Mouse (Mus musculus): ENCODE measurements around the gene Foxn3. TPM values are rescaled to one million over a fixed set of nuclear protein-coding genes. Genes with fewer than 3 reads are reported as not detected.

Gene Foxn3
- polyA plus RNA-seq, 1 experiment from 2014 or later: 111 TPM

GRCm38 (mm10) chr12:99377069-99377468, 186.3 kb downstream of the Foxn3 start:
- H3K4me2 ChIP-seq: no peak overlapping the region
- H3K36me3 ChIP-seq: peaks cover 25% of the 10 kb centered on the region
- no peaks in the 10 kb centered on the region for H3K27me3 ChIP-seq
- H3K9me3 ChIP-seq: no peaks in the 10 kb centered on the region
- WGBS: 79% methylated on average over 10 of the region's 10 CpGs
- peaks cover 36% of the 10 kb centered on the region for H3K4me1 ChIP-seq
- ATAC-seq (ENCODE audit: insufficient number of reproducible peaks, insufficient read depth, low FRiP score, low TSS enrichment, low read depth): no peak
- H3K9ac ChIP-seq: no peak overlapping the region
- no peak overlapping the region for H3K4me3 ChIP-seq
- H3K27ac ChIP-seq: no peak overlapping the region

GRCm38 (mm10) chr12:99375878-99376454, 187.4 kb downstream of the Foxn3 start:
- no peaks in the 10 kb centered on the region for H3K27me3 ChIP-seq
- H3K36me3 ChIP-seq: peaks cover 20% of the 10 kb centered on the region
- peaks cover 35% of the 10 kb centered on the region for H3K4me1 ChIP-seq
- no peak for ATAC-seq (ENCODE audit: insufficient number of reproducible peaks, insufficient read depth, low FRiP score, low TSS enrichment, low read depth)
- H3K9ac ChIP-seq: no peak overlapping the region
- H3K4me2 ChIP-seq: no peak overlapping the region
- no peak overlapping the region for H3K27ac ChIP-seq
- H3K4me3 ChIP-seq: no peak overlapping the region
- no peaks in the 10 kb centered on the region for H3K9me3 ChIP-seq
- 82% methylated on average over 8 of the region's 8 CpGs for WGBS

- Histone ChIP-seq H3K4me2 (no peak overlapping the region), H3K36me3 (peaks cover 23% of the 10 kb centered on the region), H3K27me3 (no peaks in the 10 kb centered on the region), H3K4me3 (no peak overlapping the region), H3K4me1 (peaks cover 32% of the 10 kb centered on the region), H3K27ac (no peak overlapping the region), H3K9me3 (no peaks in the 10 kb centered on the region), H3K9ac (no peak overlapping the region)
- ATAC-seq (ENCODE audit: insufficient number of reproducible peaks, insufficient read depth, low FRiP score, low TSS enrichment, low read depth): no peak
- 92% methylated on average over 6 of the region's 6 CpGs for WGBS
Observed at GRCm38 (mm10) chr12:99375426-99375825, 188.0 kb downstream of the Foxn3 start.

GRCm38 (mm10) chr12:99374099-99374600, 189.2 kb downstream of the Foxn3 start:
- Histone ChIP-seq H3K4me3 (no peak overlapping the region), H3K27ac (no peak overlapping the region), H3K4me1 (peaks cover 22% of the 10 kb centered on the region), H3K4me2 (no peak overlapping the region), H3K9me3 (no peaks in the 10 kb centered on the region), H3K36me3 (peaks cover 23% of the 10 kb centered on the region), H3K9ac (no peak overlapping the region), H3K27me3 (no peaks in the 10 kb centered on the region)
- WGBS: 87% methylated on average over 12 of the region's 12 CpGs
- no peak for ATAC-seq (ENCODE audit: insufficient number of reproducible peaks, insufficient read depth, low FRiP score, low TSS enrichment, low read depth)

- WGBS: 88% methylated on average over 4 of the region's 4 CpGs
- no peaks in the 10 kb centered on the region for H3K27me3 ChIP-seq
Observed at GRCm38 (mm10) chr12:99373584-99373983, 189.8 kb downstream of the Foxn3 start.

GRCm38 (mm10) chr12:99371500-99371899, 191.9 kb downstream of the Foxn3 start:
- H3K9ac ChIP-seq: no peak overlapping the region
- peaks cover 19% of the 10 kb centered on the region for H3K4me1 ChIP-seq
- WGBS: 77% methylated on average over 5 of the region's 5 CpGs
- ATAC-seq (ENCODE audit: insufficient number of reproducible peaks, insufficient read depth, low FRiP score, low TSS enrichment, low read depth): no peak
- H3K9me3 ChIP-seq: no peaks in the 10 kb centered on the region
- H3K27ac ChIP-seq: no peak overlapping the region
- no peaks in the 10 kb centered on the region for H3K27me3 ChIP-seq
- no peak overlapping the region for H3K4me2 ChIP-seq
- H3K4me3 ChIP-seq: no peak overlapping the region
- peaks cover 23% of the 10 kb centered on the region for H3K36me3 ChIP-seq

More at GRCm38 (mm10) chr12:99373584-99373983, 189.8 kb downstream of the Foxn3 start:
- Histone ChIP-seq H3K4me3 (no peak overlapping the region), H3K27ac (no peak overlapping the region), H3K9ac (no peak overlapping the region), H3K4me2 (no peak overlapping the region), H3K9me3 (no peaks in the 10 kb centered on the region), H3K36me3 (peaks cover 23% of the 10 kb centered on the region), H3K4me1 (peaks cover 21% of the 10 kb centered on the region)
- no peak for ATAC-seq (ENCODE audit: insufficient number of reproducible peaks, insufficient read depth, low FRiP score, low TSS enrichment, low read depth)

GRCm38 (mm10) chr12:99368251-99368650, 195.1 kb downstream of the Foxn3 start:
- Histone ChIP-seq H3K36me3 (peaks cover 7% of the 10 kb centered on the region; the same call in 1 of the 2 replicates), H3K9ac (no peak overlapping the region), H3K4me2 (no peak overlapping the region), H3K27ac (no peak overlapping the region), H3K4me3 (no peak overlapping the region), H3K4me1 (peaks cover 20% of the 10 kb centered on the region), H3K27me3 (no peaks in the 10 kb centered on the region), H3K9me3 (no peaks in the 10 kb centered on the region)
- WGBS: 88% methylated on average over 10 of the region's 10 CpGs
- ATAC-seq (ENCODE audit: insufficient number of reproducible peaks, insufficient read depth, low FRiP score, low TSS enrichment, low read depth): no peak

GRCm38 (mm10) chr12:99365999-99366398, 197.4 kb downstream of the Foxn3 start:
- Histone ChIP-seq H3K27ac (no peak overlapping the region), H3K9me3 (no peaks in the 10 kb centered on the region), H3K4me2 (no peak overlapping the region), H3K4me3 (no peak overlapping the region), H3K36me3 (peaks cover 7% of the 10 kb centered on the region; the same call in 1 of the 2 replicates), H3K9ac (no peak overlapping the region), H3K4me1 (peaks cover 42% of the 10 kb centered on the region), H3K27me3 (no peaks in the 10 kb centered on the region)
- WGBS: 81% methylated on average over 9 of the region's 9 CpGs
- no peak for ATAC-seq (ENCODE audit: insufficient number of reproducible peaks, insufficient read depth, low FRiP score, low TSS enrichment, low read depth)

GRCm38 (mm10) chr12:99364201-99364600, 199.2 kb downstream of the Foxn3 start:
- Histone ChIP-seq H3K27me3 (no peaks in the 10 kb centered on the region), H3K9me3 (no peaks in the 10 kb centered on the region), H3K27ac (no peak overlapping the region), H3K4me1 (peaks cover 46% of the 10 kb centered on the region), H3K4me2 (no peak overlapping the region), H3K36me3 (peaks cover 4% of the 10 kb centered on the region; the same call in 1 of the 2 replicates), H3K9ac (no peak overlapping the region), H3K4me3 (no peak overlapping the region)
- 90% methylated on average over 6 of the region's 6 CpGs for WGBS
- ATAC-seq (ENCODE audit: insufficient number of reproducible peaks, insufficient read depth, low FRiP score, low TSS enrichment, low read depth): no peak

GRCm38 (mm10) chr12:99363024-99363423, 200.4 kb downstream of the Foxn3 start:
- Histone ChIP-seq H3K27me3 (no peaks in the 10 kb centered on the region), H3K36me3 (peaks cover 4% of the 10 kb centered on the region; the same call in 1 of the 2 replicates), H3K9ac (no peak overlapping the region), H3K9me3 (no peaks in the 10 kb centered on the region), H3K4me1 (peaks cover 46% of the 10 kb centered on the region), H3K4me2 (no peak overlapping the region), H3K27ac (no peak overlapping the region), H3K4me3 (no peak overlapping the region)
- no peak for ATAC-seq (ENCODE audit: insufficient number of reproducible peaks, insufficient read depth, low FRiP score, low TSS enrichment, low read depth)
- 75% methylated on average over 6 of the region's 6 CpGs for WGBS

GRCm38 (mm10) chr12:99361752-99362132, 201.6 kb downstream of the Foxn3 start:
- peak overlapping the region; percentile 64; the same call in 1 of the 2 replicates for H3K27ac ChIP-seq
- WGBS: 62% methylated on average over 5 of the region's 5 CpGs
- no peak for ATAC-seq (ENCODE audit: insufficient number of reproducible peaks, insufficient read depth, low FRiP score, low TSS enrichment, low read depth)

More at GRCm38 (mm10) chr12:99361752-99362132, 201.6 kb downstream of the Foxn3 start:
- no peak overlapping the region for H3K4me2 ChIP-seq
- H3K27me3 ChIP-seq: no peaks in the 10 kb centered on the region
- H3K9me3 ChIP-seq: no peaks in the 10 kb centered on the region
- no peak overlapping the region for H3K9ac ChIP-seq
- no peak overlapping the region for H3K4me3 ChIP-seq
- H3K36me3 ChIP-seq: peaks cover 4% of the 10 kb centered on the region; the same call in 1 of the 2 replicates
- H3K4me1 ChIP-seq: peaks cover 52% of the 10 kb centered on the region
